Mouse (Mus musculus) hindbrain, embryonic 10.5 days (tissue): ENCODE results near the gene Gpr174. TPM values are rescaled to one million over a fixed set of nuclear protein-coding genes. Genes with fewer than 3 reads are reported as not detected.
"Not testable (repeated sequence)": the region's sequence is repeated elsewhere in the genome, so short reads cannot be mapped to it uniquely, and the experiment has no call there.

Source experiments
- DNase-seq: peaks from one replicate; pipeline ENCODE4 v3.0.0-alpha.2; 2017; ENCODE audit warnings: low spot score
- H3K27ac ChIP-seq: fragments of 300-500 bp; sonication (generic); 2 replicates; pipeline ENCODE4 v1.5.1; 2016; ENCODE audit warnings: mild to moderate bottlenecking, moderate library complexity
- H3K27me3 ChIP-seq: fragments of 300-500 bp; sonication (generic); 2 replicates; pipeline ENCODE4 v1.6.1; 2016; ENCODE audit warnings: mild to moderate bottlenecking; ENCODE audit not compliant: poor library complexity, insufficient read depth, severe bottlenecking
- H3K36me3 ChIP-seq: fragments of 300-500 bp; sonication (generic); 2 replicates; pipeline ENCODE4 v1.6.1; 2016; ENCODE audit warnings: mild to moderate bottlenecking, moderate library complexity
- H3K4me1 ChIP-seq: fragments of 300-500 bp; sonication (generic); replicated peaks from 2 replicates; pipeline ENCODE4 v1.6.1; 2016; ENCODE audit warnings: mild to moderate bottlenecking
- H3K4me3 ChIP-seq: fragments of 300-500 bp; sonication (generic); 2 replicates; pipeline ENCODE4 v1.5.1; 2016; ENCODE audit warnings: mild to moderate bottlenecking, moderate library complexity
- H3K9me3 ChIP-seq: fragments of 300-500 bp; sonication (generic); 2 replicates; pipeline ENCODE4 v1.6.1; 2016; ENCODE audit warnings: mild to moderate bottlenecking, moderate library complexity
- WGBS: fragments of 180-500 bp; shearing (Covaris S2); methylation state at CpG from one replicate; pipeline ENCODE4 v1.1.7; 2016; 5-methylcytosine and 5-hydroxymethylcytosine counted together
- polyA plus RNA-seq: library from polyadenylated mRNA; unstranded; fragments of >200 nt; fragmentation: Nextera tagmentation; extraction: Ambion mirVana; gene quantifications from 2 replicates; pipeline ENCODE4 v1.2.1, GENCODE M21; 2016

Gene Gpr174
- polyA plus RNA-seq = not detected in 2 replicates

DNA sequence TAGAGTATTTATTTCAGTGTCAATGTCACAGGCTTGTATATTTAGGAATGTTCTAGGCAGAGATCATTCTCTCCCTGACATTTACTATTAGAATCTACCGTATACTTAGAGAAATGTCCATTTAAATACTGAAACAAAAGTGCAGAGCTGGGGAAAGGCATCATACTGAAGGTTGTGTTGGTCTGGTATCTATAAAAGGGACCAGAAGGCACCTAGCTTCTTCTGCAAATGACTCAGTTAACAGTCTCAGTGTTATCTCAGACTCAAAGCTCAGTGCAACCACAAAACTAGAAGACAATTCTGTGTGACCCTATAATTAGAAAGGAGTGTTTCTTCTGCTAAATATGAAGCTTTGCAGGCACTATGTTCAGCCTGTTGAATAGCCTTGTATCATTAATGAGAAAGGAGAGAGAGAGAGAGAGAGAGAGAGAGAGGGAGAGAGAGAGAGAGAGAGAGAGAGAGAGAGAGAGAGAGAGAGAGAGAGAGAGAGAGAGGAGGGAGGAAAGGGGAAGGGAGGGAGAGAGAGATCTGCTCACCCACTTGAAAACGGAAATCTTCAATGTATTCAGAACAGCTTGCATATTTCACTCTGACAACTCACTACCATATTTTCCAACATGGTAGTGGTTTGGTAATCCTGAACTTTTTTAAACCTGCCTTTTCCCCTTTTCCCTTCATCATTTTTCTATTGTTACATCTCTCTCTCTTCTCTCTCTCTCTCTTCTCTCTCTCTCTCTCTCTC lies at the start of gene Gpr174:
Gene Gpr174, plus strand, starts transcription at position 393 of the 742 bp plus-strand sequence.
- 74% methylated on average over 2 of the region's 2 CpGs for WGBS
- no peak for DNase-seq
- Histone ChIP-seq H3K4me3 (no peak within 1 kb of the TSS), H3K36me3 (no peaks in the 10 kb centered on the region), H3K4me1 (no peaks in the 10 kb centered on the region), H3K27ac (no peak within 1 kb of the TSS), H3K9me3 (no peaks in the 10 kb centered on the region), H3K27me3 (no peaks in the 10 kb centered on the region; the same call in 1 of the 2 replicates)

DNA sequence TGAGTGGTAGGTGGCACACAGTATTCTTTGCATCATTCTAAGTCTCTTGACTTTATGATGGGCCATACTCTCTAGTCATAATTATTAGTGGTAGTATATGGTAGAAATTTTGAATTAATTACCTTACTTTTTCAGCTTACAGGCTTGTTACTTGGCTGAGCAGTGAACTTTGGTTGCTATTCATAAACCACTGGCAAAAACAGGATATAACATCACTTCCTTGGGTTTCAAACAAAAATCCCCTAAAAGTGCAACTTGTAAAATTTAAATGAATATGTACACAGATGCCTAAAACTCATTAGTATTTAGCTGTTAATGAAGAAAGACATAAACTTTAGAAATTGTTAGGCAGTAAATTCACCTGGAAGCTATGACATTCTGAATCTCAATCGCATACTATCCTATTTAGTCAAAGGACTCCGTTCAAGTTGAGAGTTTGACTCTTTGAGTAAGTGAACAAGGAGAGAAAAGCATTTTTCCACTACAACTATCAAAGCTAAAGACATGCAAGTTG lies 38.0 kb upstream of the Gpr174 start:
- Histone ChIP-seq H3K9me3 (no peaks in the 10 kb centered on the region), H3K36me3 (no peaks in the 10 kb centered on the region), H3K4me3 (no peak overlapping the region), H3K27ac (no peak overlapping the region), H3K27me3 (no peaks in the 10 kb centered on the region), H3K4me1 (no peaks in the 10 kb centered on the region)
- no peak for DNase-seq
- WGBS = 91% methylated on average over 2 of the region's 2 CpGs

DNA sequence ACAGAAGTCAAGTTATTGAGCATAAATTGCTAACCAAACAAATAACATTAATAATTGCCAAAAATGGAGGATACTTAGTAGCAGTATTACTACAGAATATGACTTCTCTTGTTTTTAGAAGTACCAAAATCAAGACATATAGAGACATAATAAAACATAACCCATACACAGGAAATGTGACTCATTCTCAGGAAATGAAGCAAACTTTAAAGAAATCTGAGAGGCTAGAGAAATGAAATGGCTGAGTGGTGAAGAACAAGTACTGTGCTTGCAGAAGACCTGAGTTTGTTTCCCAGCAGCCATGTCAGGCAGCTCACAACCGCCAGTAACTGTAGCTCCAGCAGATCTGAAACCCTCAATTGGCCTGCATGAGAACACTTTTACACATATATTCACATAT lies 30.8 kb upstream of the Gpr174 start:
- Histone ChIP-seq H3K27me3 (no peaks in the 10 kb centered on the region), H3K4me1 (no peaks in the 10 kb centered on the region), H3K4me3 (no peak overlapping the region), H3K36me3 (no peaks in the 10 kb centered on the region), H3K27ac (no peak overlapping the region), H3K9me3 (no peaks in the 10 kb centered on the region)
- no peak for DNase-seq
- WGBS = 58% methylated on average over 1 of the region's 1 CpGs

DNA sequence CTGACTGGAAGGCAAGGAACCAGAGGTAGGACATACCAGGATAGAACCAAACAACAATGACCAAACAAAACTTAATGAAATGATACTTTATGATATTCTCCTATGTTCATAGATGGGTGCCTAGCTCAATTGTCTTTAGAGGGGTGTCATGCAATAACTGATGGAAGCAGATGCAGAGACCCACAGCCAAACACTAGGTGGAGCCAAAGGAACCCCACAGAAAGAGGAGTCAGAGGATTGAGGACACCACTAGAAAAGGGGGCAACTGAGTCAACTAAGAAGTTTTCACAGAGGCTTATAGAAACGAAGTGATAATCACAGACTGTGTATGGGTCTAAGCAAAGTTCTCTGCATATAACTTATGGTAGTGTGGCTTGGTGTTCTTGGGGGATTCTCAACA lies 24.5 kb upstream of the Gpr174 start:
- WGBS = 43% methylated on average over 1 of the region's 1 CpGs
- H3K4me3 ChIP-seq = no peak overlapping the region
- H3K27me3 ChIP-seq = no peaks in the 10 kb centered on the region
- DNase-seq = no peak
- H3K27ac ChIP-seq = no peak overlapping the region
- H3K9me3 ChIP-seq = no peaks in the 10 kb centered on the region
- no peaks in the 10 kb centered on the region for H3K4me1 ChIP-seq
- H3K36me3 ChIP-seq = no peaks in the 10 kb centered on the region

DNA sequence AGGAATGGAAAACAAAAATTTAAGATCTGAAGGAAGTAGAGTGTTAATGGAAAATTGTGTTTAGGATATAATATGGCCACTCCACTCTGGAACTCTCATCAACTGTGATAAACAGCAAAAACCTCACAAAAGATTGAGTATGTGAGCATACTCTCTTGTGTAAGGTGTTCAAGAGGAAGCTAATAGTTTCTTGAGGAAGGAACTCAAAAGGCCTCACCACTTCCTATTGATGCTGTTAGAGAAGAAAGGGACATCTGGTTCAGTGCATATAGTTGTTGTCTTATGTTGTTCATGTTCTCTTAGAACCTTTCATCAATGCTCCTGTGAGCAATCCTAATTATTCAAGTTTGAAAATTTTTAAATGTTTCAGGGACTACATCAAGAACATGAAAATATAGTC lies 21.0 kb upstream of the Gpr174 start:
- no peaks in the 10 kb centered on the region for H3K9me3 ChIP-seq
- H3K4me1 ChIP-seq = no peaks in the 10 kb centered on the region
- no peak for DNase-seq
- no peaks in the 10 kb centered on the region for H3K27me3 ChIP-seq
- H3K36me3 ChIP-seq = no peaks in the 10 kb centered on the region
- H3K27ac ChIP-seq = no peak overlapping the region
- H3K4me3 ChIP-seq = no peak overlapping the region

DNA sequence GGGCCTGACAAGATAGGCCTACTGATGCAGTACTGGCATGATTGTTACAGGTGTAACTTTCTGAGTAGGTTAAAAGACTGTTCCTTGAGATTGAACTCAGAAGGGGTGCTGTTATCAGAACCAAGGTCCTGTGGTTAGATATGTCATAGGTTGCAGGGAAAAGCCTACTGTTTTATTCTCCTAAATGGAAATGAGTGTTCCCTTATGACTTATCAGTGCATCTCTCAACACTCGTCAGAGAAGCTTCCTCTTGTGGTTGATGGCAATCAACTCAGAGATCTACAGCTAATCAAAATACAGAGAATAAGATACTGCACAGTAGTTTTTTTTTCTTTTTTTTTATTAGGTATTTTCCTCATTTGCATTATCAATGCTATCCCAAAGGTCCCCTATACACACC lies 19.2 kb upstream of the Gpr174 start:
- Histone ChIP-seq H3K4me1 (no peaks in the 10 kb centered on the region), H3K27me3 (no peaks in the 10 kb centered on the region), H3K4me3 (no peak overlapping the region), H3K27ac (no peak overlapping the region), H3K9me3 (no peaks in the 10 kb centered on the region), H3K36me3 (no peaks in the 10 kb centered on the region)
- 92% methylated on average over 1 of the region's 1 CpGs for WGBS
- no peak for DNase-seq

DNA sequence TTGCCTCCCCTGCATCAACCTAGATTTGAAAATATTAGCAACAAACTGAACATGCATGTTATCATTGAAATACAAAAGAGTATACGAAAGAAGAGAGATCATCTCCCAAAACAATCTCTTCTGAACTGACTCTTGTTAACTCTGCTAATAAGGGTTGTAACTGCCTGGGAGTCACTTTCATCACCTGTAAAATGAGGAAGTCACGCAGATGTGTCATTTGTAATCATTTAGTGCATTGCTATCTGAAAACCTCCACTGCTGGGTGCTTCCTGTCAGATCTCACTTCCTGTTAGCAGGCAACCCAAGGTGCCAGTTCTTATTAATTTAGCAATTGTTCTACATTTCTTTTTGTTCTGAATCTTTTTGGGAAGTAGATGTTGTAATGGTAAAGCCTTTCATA lies 5.3 kb upstream of the Gpr174 start:
- 87% methylated on average over 2 of the region's 2 CpGs for WGBS
- no peak for DNase-seq
- Histone ChIP-seq H3K9me3 (no peaks in the 10 kb centered on the region), H3K36me3 (no peaks in the 10 kb centered on the region), H3K27me3 (no peaks in the 10 kb centered on the region; the same call in 1 of the 2 replicates), H3K4me3 (no peak overlapping the region), H3K4me1 (no peaks in the 10 kb centered on the region), H3K27ac (no peak overlapping the region)

DNA sequence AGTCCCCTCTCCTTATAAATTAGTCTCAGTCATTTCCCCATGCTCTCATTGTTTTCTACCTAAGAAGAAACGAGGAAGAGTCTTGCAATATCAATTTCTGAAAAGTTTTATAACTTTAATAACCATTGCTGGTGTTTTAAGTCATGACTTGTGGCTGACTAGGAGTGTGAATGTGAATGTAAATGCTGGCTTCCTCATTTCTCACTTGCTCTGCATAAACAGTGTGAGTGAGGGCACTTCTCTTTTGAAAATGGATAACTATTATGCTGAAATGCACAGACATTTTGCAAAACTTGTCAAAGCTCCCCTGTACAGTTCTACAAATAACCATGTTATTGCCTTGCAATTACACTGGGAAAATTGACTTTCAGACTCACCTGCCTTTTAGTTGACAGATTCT lies 8.9 kb downstream of the Gpr174 start:
- H3K4me1 ChIP-seq = no peaks in the 10 kb centered on the region
- no peak overlapping the region for H3K27ac ChIP-seq
- WGBS = 32% methylated on average over 1 of the region's 1 CpGs
- H3K36me3 ChIP-seq = no peaks in the 10 kb centered on the region
- H3K9me3 ChIP-seq = no peaks in the 10 kb centered on the region
- no peaks in the 10 kb centered on the region; the same call in 1 of the 2 replicates for H3K27me3 ChIP-seq
- no peak overlapping the region for H3K4me3 ChIP-seq
- DNase-seq = no peak

DNA sequence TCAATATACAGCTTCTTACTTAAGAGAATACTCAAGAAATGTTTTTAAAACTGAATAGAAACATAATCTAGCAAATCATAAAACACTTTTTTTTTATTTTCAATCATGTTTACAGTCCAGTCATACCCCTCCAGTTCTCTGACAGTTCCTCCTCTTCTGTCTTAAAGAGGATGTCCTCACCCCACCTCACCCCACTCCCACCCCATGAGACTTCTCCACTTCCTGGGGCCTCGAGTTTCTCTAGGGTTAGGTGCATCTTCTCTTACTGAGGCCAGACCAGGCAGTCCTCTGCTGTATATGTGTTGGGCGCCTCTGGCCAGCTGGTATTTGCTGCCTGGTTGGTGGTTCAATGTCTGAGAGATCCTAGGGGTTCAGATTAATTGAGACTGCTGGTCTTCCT lies 21.9 kb downstream of the Gpr174 start:
- 64% methylated on average over 2 of the region's 2 CpGs for WGBS

DNA sequence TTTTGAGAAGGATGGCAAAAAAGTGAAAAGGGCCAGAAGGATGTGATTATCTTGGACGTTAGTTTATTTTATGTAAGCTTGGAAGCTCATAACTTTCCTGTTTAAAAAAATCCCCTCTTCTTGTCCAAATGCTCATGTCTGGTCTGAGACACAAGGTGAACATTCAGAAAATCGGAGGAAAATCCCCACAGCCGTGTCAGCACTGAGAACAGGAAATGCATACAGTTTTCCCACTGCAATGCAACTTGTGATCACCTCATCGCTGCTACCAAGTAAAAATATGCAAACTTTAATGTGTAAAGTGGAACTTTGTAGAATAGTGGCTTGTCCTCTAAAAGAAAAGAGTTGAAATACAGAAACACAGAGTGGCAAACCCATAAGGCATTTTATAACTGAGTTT lies 28.5 kb downstream of the Gpr174 start:
- H3K27ac ChIP-seq = no peak overlapping the region
- H3K9me3 ChIP-seq = no peaks in the 10 kb centered on the region
- no peak overlapping the region for H3K4me3 ChIP-seq
- 75% methylated on average over 4 of the region's 4 CpGs for WGBS
- peaks cover 6% of the 10 kb centered on the region; the same call in 1 of the 2 replicates for H3K27me3 ChIP-seq
- H3K4me1 ChIP-seq = no peaks in the 10 kb centered on the region
- H3K36me3 ChIP-seq = no peaks in the 10 kb centered on the region
- DNase-seq = no peak

More for the DNA sequence above, 21.9 kb downstream of the Gpr174 start:
- Histone ChIP-seq H3K4me3 (no peak overlapping the region), H3K9me3 (no peaks in the 10 kb centered on the region), H3K4me1 (no peaks in the 10 kb centered on the region), H3K36me3 (no peaks in the 10 kb centered on the region), H3K27ac (no peak overlapping the region), H3K27me3 (no peaks in the 10 kb centered on the region)
- DNase-seq = no peak

DNA sequence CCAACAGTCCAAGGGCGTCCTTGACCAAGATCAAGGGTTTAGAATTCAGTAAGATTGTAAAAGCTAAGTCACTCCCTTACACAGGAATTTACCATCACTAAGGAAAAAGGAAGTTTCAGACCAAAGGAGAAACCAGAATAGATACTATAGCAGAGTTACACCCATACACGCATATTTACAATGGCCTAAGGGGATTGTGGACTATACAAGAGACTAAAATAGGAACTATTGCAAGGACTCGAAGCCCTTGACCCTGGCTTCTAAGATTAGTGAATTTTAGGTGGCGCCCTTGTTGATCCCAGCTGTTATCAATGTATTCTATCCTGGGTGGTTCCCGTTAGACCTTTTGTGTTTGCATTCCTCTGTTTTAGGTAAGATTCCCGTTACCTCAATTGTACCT lies 42.2 kb downstream of the Gpr174 start:
- not testable (repeated sequence) for H3K36me3 ChIP-seq, H3K27me3 ChIP-seq, H3K4me1 ChIP-seq, DNase-seq, H3K9me3 ChIP-seq, H3K27ac ChIP-seq, H3K4me3 ChIP-seq
- WGBS = 87% methylated on average over 6 of the region's 6 CpGs

DNA sequence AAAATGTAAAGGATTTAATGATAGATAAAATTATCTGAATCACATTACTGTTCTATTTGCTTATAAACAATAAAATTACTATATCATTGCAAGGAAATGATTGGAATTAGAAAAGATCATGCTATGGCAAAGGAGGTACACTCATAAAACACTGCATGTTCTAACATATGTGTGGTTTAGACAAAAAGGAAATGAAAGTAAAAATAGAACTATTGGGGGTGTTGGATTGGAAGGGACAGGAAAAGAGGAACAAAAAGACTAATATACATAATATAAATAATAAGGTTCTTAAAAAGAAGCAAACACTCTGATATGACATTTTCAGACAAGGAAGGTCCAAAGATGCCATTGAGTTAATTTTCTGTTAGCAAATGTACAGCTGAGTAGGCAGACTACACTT lies 43.1 kb downstream of the Gpr174 start:
- Histone ChIP-seq H3K36me3 (no peaks in the 10 kb centered on the region), H3K27ac (no peak overlapping the region), H3K27me3 (no peaks in the 10 kb centered on the region), H3K4me3 (no peak overlapping the region), H3K9me3 (no peaks in the 10 kb centered on the region), H3K4me1 (no peaks in the 10 kb centered on the region)
- DNase-seq = no peak

DNA sequence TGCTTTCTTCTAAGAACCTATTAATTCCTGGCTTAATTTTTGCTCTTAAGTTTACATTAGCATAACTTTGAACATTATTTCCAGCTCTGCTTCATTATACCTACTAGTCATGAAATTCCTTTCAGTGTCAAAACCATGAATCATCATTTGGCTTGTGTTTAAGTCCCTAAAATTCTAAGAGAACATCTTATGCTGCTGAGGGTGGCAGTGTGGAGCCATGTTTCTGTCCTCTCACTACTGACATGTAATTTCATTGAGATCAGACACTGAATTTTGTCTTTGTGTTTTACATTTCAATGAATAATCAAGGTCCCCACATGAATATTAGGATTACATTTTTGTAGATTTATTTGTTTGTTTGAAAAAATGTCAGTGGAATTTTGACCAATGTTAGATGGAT lies 50.8 kb downstream of the Gpr174 start:
- H3K4me3 ChIP-seq = no peak overlapping the region
- H3K4me1 ChIP-seq = no peaks in the 10 kb centered on the region
- DNase-seq = no peak

DNA sequence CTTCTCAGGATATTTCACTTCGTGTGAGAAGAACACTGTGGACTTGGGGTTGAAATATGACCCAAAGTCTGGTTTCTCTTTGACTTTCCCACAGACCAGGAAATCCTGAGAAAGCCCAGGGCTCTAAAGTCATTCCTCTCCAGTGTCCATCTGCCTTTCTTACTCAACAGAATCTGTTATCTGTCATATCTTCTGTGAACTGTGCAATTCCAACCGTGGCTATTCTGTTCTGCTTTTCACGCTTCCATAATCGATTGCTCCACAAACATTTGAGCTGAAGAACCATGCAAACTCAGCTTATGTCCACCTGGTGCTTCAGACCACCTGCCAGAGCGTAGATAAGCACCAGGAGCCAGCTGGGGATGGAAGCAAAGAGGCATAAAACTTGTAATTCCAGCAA lies 56.9 kb downstream of the Gpr174 start:
- H3K9me3 ChIP-seq = no peaks in the 10 kb centered on the region
- 65% methylated on average over 5 of the region's 5 CpGs for WGBS
- H3K4me1 ChIP-seq = no peaks in the 10 kb centered on the region
- no peak for DNase-seq
- no peaks in the 10 kb centered on the region for H3K36me3 ChIP-seq
- H3K4me3 ChIP-seq = no peak overlapping the region
- H3K27me3 ChIP-seq = no peaks in the 10 kb centered on the region
- H3K27ac ChIP-seq = no peak overlapping the region

More for the DNA sequence above, 50.8 kb downstream of the Gpr174 start:
- Histone ChIP-seq H3K36me3 (no peaks in the 10 kb centered on the region), H3K9me3 (no peaks in the 10 kb centered on the region), H3K27ac (no peak overlapping the region), H3K27me3 (no peaks in the 10 kb centered on the region)
